Mouse (Mus musculus) CH12.LX (cell line): ENCODE results near the gene Mlh1. TPM values are rescaled to one million over a fixed set of nuclear protein-coding genes. Genes with fewer than 3 reads are reported as not detected.
A peak's percentile ranks its signal among the peaks of the same experiment; 100 is the strongest.

Source experiments
- DNase-seq: peaks from one replicate; pipeline ENCODE4 v3.0.0-alpha.2; 2013; ENCODE audit errors: extremely low read depth
- H3K27ac ChIP-seq: 2 replicates; pipeline ENCODE4 v1.5.1; 2012; ENCODE audit warnings: low read depth, mild to moderate bottlenecking, control low read depth, moderate library complexity; ENCODE audit not compliant: insufficient read depth
- H3K27me3 ChIP-seq: replicated peaks from 2 replicates; pipeline ENCODE3; 2012; ENCODE audit warnings: inconsistent platforms
- H3K36me3 ChIP-seq, 2 experiments: replicated peaks in 1 of 2; 2 replicates each; pipeline versions ENCODE3 to v1.6.1; 2012; ENCODE audit warnings: inconsistent platforms in 1 of 2, low read length in 1 of 2, mild to moderate bottlenecking in 1 of 2, mixed read lengths in 1 of 2, moderate library complexity in 1 of 2; ENCODE audit not compliant: control insufficient read depth in 1 of 2, insufficient read depth in 1 of 2
- H3K4me1 ChIP-seq, 2 experiments: 2 replicates each; pipeline ENCODE4 v1.6.1; 2012; ENCODE audit warnings: inconsistent platforms in 1 of 2, moderate library complexity in 1 of 2; ENCODE audit not compliant: insufficient read depth in 2 of 2, control insufficient read depth in 1 of 2
- H3K4me2 ChIP-seq: 2 replicates; pipeline ENCODE4 v1.6.1; 2012; ENCODE audit warnings: low read depth, mild to moderate bottlenecking, control low read depth; ENCODE audit not compliant: poor library complexity, insufficient read depth, severe bottlenecking
- H3K4me3 ChIP-seq, 3 experiments: fragments of 150-350 bp in 1 of 3; sonication (generic) in 1 of 3; replicated peaks in 1 of 3; 2 replicates each; pipeline versions ENCODE3 to v1.5.1; 2011 to 2012; ENCODE audit warnings: low read depth in 2 of 3, low read length in 2 of 3, mild to moderate bottlenecking in 2 of 3, moderate library complexity in 2 of 3, control low read depth in 1 of 3, improper control_type of control experiment in 1 of 3, inconsistent platforms in 1 of 3, mixed read lengths in 1 of 3; ENCODE audit not compliant: poor library complexity in 1 of 3
- H3K79me2 ChIP-seq: replicated peaks from 2 replicates; pipeline ENCODE4 v1.6.1; 2012; ENCODE audit warnings: mild to moderate bottlenecking, moderate library complexity; ENCODE audit not compliant: control insufficient read depth, poor library complexity, insufficient read depth, severe bottlenecking; ENCODE audit errors: extremely low read depth
- H3K9ac ChIP-seq: 2 replicates; pipeline ENCODE4 v1.6.1; 2012; ENCODE audit warnings: low read depth, mild to moderate bottlenecking, control low read depth, moderate library complexity; ENCODE audit not compliant: insufficient read depth
- H3K9me3 ChIP-seq: replicated peaks from 2 replicates; pipeline ENCODE3; 2012; ENCODE audit warnings: low read length, inconsistent platforms, mixed read lengths
- BHLHE40 ChIP-seq: IDR thresholded peaks from 2 replicates; pipeline ENCODE4 v1.6.1; 2011; ENCODE audit warnings: mild to moderate bottlenecking, low read depth, low read length, improper control_type of control experiment
- CHD1 ChIP-seq: IDR thresholded peaks from 2 replicates; pipeline ENCODE4 v1.6.1; 2012; ENCODE audit warnings: low read depth, low read length, improper control_type of control experiment, inconsistent platforms
- CTCF ChIP-seq, 2 experiments: IDR thresholded peaks in 1 of 2; conservative IDR thresholded peaks in 1 of 2; 2 replicates each; pipeline ENCODE4 v1.5.1; 2011 to 2012; ENCODE audit warnings: low read depth in 2 of 2, low read length in 2 of 2, improper control_type of control experiment in 1 of 2, inconsistent platforms in 1 of 2, mild to moderate bottlenecking in 1 of 2, moderate library complexity in 1 of 2
- E2F4 ChIP-seq: IDR thresholded peaks from 2 replicates; pipeline ENCODE4 v1.6.1; 2011; ENCODE audit warnings: low read depth, low read length, improper control_type of control experiment; ENCODE audit not compliant: insufficient replicate concordance
- ELF1 ChIP-seq: IDR thresholded peaks from 2 replicates; pipeline ENCODE4 v1.6.1; 2014; ENCODE audit warnings: low read depth, mild to moderate bottlenecking, inconsistent platforms, low read length, improper control_type of control experiment
- ETS1 ChIP-seq: conservative IDR thresholded peaks from 2 replicates; pipeline ENCODE4 v1.6.1; 2012; ENCODE audit warnings: low read depth, mild to moderate bottlenecking, inconsistent platforms, low read length, improper control_type of control experiment, moderate library complexity
- GABPA ChIP-seq: IDR thresholded peaks from 2 replicates; pipeline ENCODE4 v1.6.1; 2012; ENCODE audit warnings: low read depth, low read length, improper control_type of control experiment, inconsistent platforms; ENCODE audit not compliant: insufficient replicate concordance
- HCFC1 ChIP-seq: IDR thresholded peaks from 2 replicates; pipeline ENCODE4 v1.6.1; 2012; ENCODE audit warnings: low read depth, mild to moderate bottlenecking, inconsistent platforms, low read length, improper control_type of control experiment
- IRF4 ChIP-seq: IDR thresholded peaks from 2 replicates; pipeline ENCODE4 v1.6.1; 2014; ENCODE audit warnings: low read depth, mild to moderate bottlenecking, inconsistent platforms, low read length, improper control_type of control experiment
- JUND ChIP-seq: conservative IDR thresholded peaks from 2 replicates; pipeline ENCODE4 v1.6.1; 2011; ENCODE audit warnings: low read depth, low read length, improper control_type of control experiment
- KAT2A ChIP-seq: IDR thresholded peaks from 2 replicates; pipeline ENCODE4 v1.6.1; 2012; ENCODE audit warnings: low read length, improper control_type of control experiment, inconsistent platforms; ENCODE audit not compliant: insufficient replicate concordance
- MAFK ChIP-seq: IDR thresholded peaks from 2 replicates; pipeline ENCODE4 v1.6.1; 2011; ENCODE audit warnings: low read length, improper control_type of control experiment; ENCODE audit not compliant: insufficient replicate concordance
- MAX ChIP-seq: IDR thresholded peaks from 2 replicates; pipeline ENCODE4 v1.6.1; 2011; ENCODE audit warnings: low read length, improper control_type of control experiment
- MAZ ChIP-seq: IDR thresholded peaks from 2 replicates; pipeline ENCODE4 v1.6.1; 2012; ENCODE audit warnings: low read depth, mild to moderate bottlenecking, inconsistent platforms, low read length, improper control_type of control experiment, moderate library complexity
- MEF2A ChIP-seq: IDR thresholded peaks from 2 replicates; pipeline ENCODE4 v1.6.1; 2014; ENCODE audit warnings: low read depth, mild to moderate bottlenecking, inconsistent platforms, low read length, improper control_type of control experiment, borderline replicate concordance
- MXI1 ChIP-seq: IDR thresholded peaks from 2 replicates; pipeline ENCODE4 v1.6.1; 2011; ENCODE audit warnings: mild to moderate bottlenecking, low read depth, low read length, improper control_type of control experiment
- MYC ChIP-seq: IDR thresholded peaks from 2 replicates; pipeline ENCODE4 v1.6.1; 2011; ENCODE audit warnings: low read depth, mild to moderate bottlenecking, improper control_type of control experiment, low read length
- NELFE ChIP-seq: IDR thresholded peaks from 2 replicates; pipeline ENCODE4 v1.6.1; 2011; ENCODE audit warnings: low read depth, low read length, improper control_type of control experiment
- NRF1 ChIP-seq: IDR thresholded peaks from 2 replicates; pipeline ENCODE4 v1.6.1; 2014; ENCODE audit warnings: low read depth, mild to moderate bottlenecking, inconsistent platforms, low read length, improper control_type of control experiment, moderate library complexity
- POLR2AphosphoS2 ChIP-seq: IDR thresholded peaks from 2 replicates; pipeline ENCODE4 v1.6.1; 2011; ENCODE audit warnings: low read depth, low read length, improper control_type of control experiment
- RAD21 ChIP-seq: IDR thresholded peaks from 2 replicates; pipeline ENCODE4 v1.6.1; 2011; ENCODE audit warnings: low read depth, mild to moderate bottlenecking, low read length, improper control_type of control experiment, moderate library complexity
- RCOR1 ChIP-seq: conservative IDR thresholded peaks from 2 replicates; pipeline ENCODE4 v1.6.1; 2012; ENCODE audit warnings: low read depth, mild to moderate bottlenecking, inconsistent platforms, low read length, improper control_type of control experiment
- SIN3A ChIP-seq: IDR thresholded peaks from 2 replicates; pipeline ENCODE4 v1.6.1; 2012; ENCODE audit warnings: low read length, improper control_type of control experiment, inconsistent platforms
- SMC3 ChIP-seq: IDR thresholded peaks from 2 replicates; pipeline ENCODE4 v1.6.1; 2011; ENCODE audit warnings: low read depth, low read length, improper control_type of control experiment
- TBP ChIP-seq: conservative IDR thresholded peaks from 2 replicates; pipeline ENCODE4 v1.6.1; 2011; ENCODE audit warnings: low read depth, low read length, improper control_type of control experiment
- TCF12 ChIP-seq: IDR thresholded peaks from 2 replicates; pipeline ENCODE4 v1.6.1; 2014; ENCODE audit warnings: low read depth, mild to moderate bottlenecking, inconsistent platforms, low read length, improper control_type of control experiment
- UBTF ChIP-seq: IDR thresholded peaks from 2 replicates; pipeline ENCODE4 v1.6.1; 2012; ENCODE audit warnings: low read depth, mild to moderate bottlenecking, inconsistent platforms, low read length, improper control_type of control experiment, moderate library complexity
- USF1 ChIP-seq: IDR thresholded peaks from 2 replicates; pipeline ENCODE4 v1.6.1; 2014; ENCODE audit warnings: low read depth, mild to moderate bottlenecking, inconsistent platforms, low read length, improper control_type of control experiment
- USF2 ChIP-seq: conservative IDR thresholded peaks from 2 replicates; pipeline ENCODE4 v1.6.1; 2011; ENCODE audit warnings: low read depth, low read length, improper control_type of control experiment
- ZC3H11A ChIP-seq: IDR thresholded peaks from 2 replicates; pipeline ENCODE4 v1.6.1; 2012; ENCODE audit warnings: low read depth, mild to moderate bottlenecking, inconsistent platforms, low read length, improper control_type of control experiment
- ZKSCAN1 ChIP-seq: IDR thresholded peaks from 2 replicates; pipeline ENCODE4 v1.6.1; 2012; ENCODE audit warnings: low read depth, inconsistent platforms, low read length, improper control_type of control experiment, borderline replicate concordance
- ZNF384 ChIP-seq: IDR thresholded peaks from 2 replicates; pipeline ENCODE4 v1.6.1; 2012; ENCODE audit warnings: low read depth, low read length, improper control_type of control experiment, inconsistent platforms
- dilution Hi-C: fragments of 300-500 bp; cut with MboI; formaldehyde crosslinking; loops from 2 replicates; pipeline ENCODE4 v1.14.3; 2020; ENCODE audit warnings: low sequenced_read_pairs; ENCODE audit not compliant: extremely low pct_unique_long_range_greater_than_20kb, extremely low pct_ligation_motif_present
- in situ Hi-C: fragments of 300-500 bp; cut with MboI; formaldehyde crosslinking; loops from 3 replicates; pipeline ENCODE4 v1.14.3; 2019; ENCODE audit warnings: low sequenced_read_pairs, low pct_ligation_motif_present, low pct_unique_long_range_greater_than_20kb, mixed read lengths
- polyA plus RNA-seq: library from polyadenylated mRNA; unstranded; fragments of >175 nt; gene quantifications from 2 replicates; pipeline ENCODE4 v1.2.1, GENCODE M21; 2012; ENCODE audit warnings: low read depth; ENCODE audit not compliant: insufficient read length
- total RNA-seq, 2 experiments: library from RNA; depleted of rRNA; stranded (reverse); fragments of 300-350 nt in 1 of 2; fragments of >200 nt in 1 of 2; gene quantifications; 2 replicates each; pipeline ENCODE4 v1.2.3; 2012 to 2014

Gene Mlh1
- total and polyA plus RNA-seq, 3 experiments = 25.7 to 57.9 (median 50.2) TPM

DNA sequence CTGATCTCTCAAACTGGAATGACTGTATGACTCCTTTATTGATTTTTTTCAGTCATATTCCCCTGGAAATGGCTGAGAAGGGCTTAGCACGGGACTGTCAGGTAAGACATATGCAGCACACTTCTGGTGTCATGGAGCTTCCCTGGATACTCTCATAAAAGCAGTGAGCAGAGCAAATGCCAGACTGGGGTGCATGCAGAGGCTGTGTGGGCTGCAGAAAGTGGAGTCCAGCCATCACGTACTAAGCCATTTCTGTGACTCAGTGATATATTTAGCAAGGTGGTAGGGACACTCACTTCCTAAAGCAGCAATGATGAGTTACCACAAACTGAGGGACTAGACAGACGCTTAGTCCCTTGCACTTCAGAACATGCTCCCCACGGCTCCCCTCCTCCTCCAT lies 49.3 kb upstream of the Mlh1 start:
- H3K4me1 ChIP-seq = peaks cover 5 to 25% of the 10 kb centered on the region in 2 experiments
- in situ Hi-C loops (no loop called here), dilution Hi-C loops (no loop called here)
- no peaks in the 10 kb centered on the region for H3K27me3 ChIP-seq
- H3K9ac ChIP-seq = no peak overlapping the region
- H3K36me3 ChIP-seq = no peaks in the 10 kb centered on the region
- H3K27ac ChIP-seq = no peak overlapping the region; the same call in 1 of the 2 replicates
- no peaks in the 10 kb centered on the region for H3K79me2 ChIP-seq
- TF ChIP-seq BHLHE40 (no peak), SIN3A (no peak), SMC3 (no peak), IRF4 (no peak), HCFC1 (no peak), TBP (no peak), USF1 (no peak)
- H3K4me2 ChIP-seq = no peak overlapping the region
- no peak overlapping the region for H3K4me3 ChIP-seq
- H3K9me3 ChIP-seq = no peaks in the 10 kb centered on the region
- DNase-seq = no peak

DNA sequence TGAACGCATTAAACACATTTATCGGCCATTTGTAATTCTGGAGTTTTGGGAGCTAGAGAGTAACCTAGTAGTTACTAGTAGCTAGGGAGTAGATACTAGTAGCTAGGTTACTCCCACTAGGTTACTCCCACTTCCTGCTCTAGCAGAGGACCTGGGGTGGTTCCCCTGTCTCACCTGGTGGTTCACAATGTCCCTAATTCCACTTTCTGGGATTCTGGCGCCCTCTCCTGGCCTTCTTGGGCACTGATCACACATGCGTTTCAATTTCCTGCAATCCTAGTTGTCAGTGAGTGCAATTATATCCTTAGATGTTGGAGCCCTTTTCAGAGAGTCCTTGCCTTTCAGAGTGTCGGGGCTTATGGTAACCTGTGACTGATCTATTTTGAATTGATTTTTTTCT lies 42.6 kb upstream of the Mlh1 start:
- Histone ChIP-seq H3K36me3 (no peaks in the 10 kb centered on the region), H3K4me2 (no peak overlapping the region), H3K79me2 (no peaks in the 10 kb centered on the region), H3K4me3 (no peak overlapping the region), H3K27me3 (no peaks in the 10 kb centered on the region), H3K27ac (no peak overlapping the region), H3K9ac (no peak overlapping the region), H3K9me3 (peaks cover 15% of the 10 kb centered on the region), H3K4me1 (peaks cover 0 to 7% of the 10 kb centered on the region in 2 experiments; a peak in 2 of 4 replicates)
- in situ Hi-C loops = no loop called here
- dilution Hi-C loops = no loop called here
- DNase-seq = peak; percentile 72
- TF ChIP-seq UBTF (no peak), SMC3 (peak; percentile 63), SIN3A (no peak), POLR2AphosphoS2 (no peak), TBP (no peak), BHLHE40 (no peak), ELF1 (peak; percentile 72), TCF12 (no peak), CHD1 (no peak), MAZ (no peak), HCFC1 (no peak), CTCF (conservative IDR thresholded peaks at IDR 0.05 in 1 of 2, IDR thresholded peaks at IDR 0.05 in 1 of 2; ENCODE audit: low read depth in 2 of 2, low read length in 2 of 2) (peak; percentile 70 to 90), RAD21 (peak; percentile 80), USF1 (no peak), MEF2A (peak; percentile 47; the same call in 1 of the 2 replicates), USF2 (no peak), MYC (no peak), ZC3H11A (peak; percentile 4; the same call in 1 of the 2 replicates), ETS1 (no peak), MAX (peak; percentile 45; the same call in 1 of the 2 replicates), ZKSCAN1 (no peak), IRF4 (peak; percentile 67), ZNF384 (no peak), NRF1 (no peak), JUND (no peak), GABPA (no peak), E2F4 (no peak), NELFE (peak; percentile 52; the same call in 1 of the 2 replicates), KAT2A (no peak), MXI1 (no peak), MAFK (no peak), RCOR1 (no peak)
